Mouse (Mus musculus) MEL (cell line): ENCODE measurements around the gene Cenpt. TPM values are rescaled to one million over a fixed set of nuclear protein-coding genes. Genes with fewer than 3 reads are reported as not detected.
A peak's percentile ranks its signal among the peaks of the same experiment; 100 is the strongest.

Experiments
- DNase-seq: peaks from one replicate; pipeline ENCODE4 v3.0.0; 2011; ENCODE audit warnings: low read depth, low spot score
- H3K27ac ChIP-seq: 2 replicates; pipeline ENCODE4 v1.5.1; 2012; ENCODE audit warnings: low read depth, mild to moderate bottlenecking, control low read depth, low read length, moderate library complexity; ENCODE audit not compliant: control insufficient read depth
- H3K27me3 ChIP-seq, 2 experiments: fragments of 150-350 bp in 1 of 2; sonication (generic) in 1 of 2; 2 replicates each; pipeline ENCODE4 v1.6.1; 2012; ENCODE audit warnings: low read length in 2 of 2, mild to moderate bottlenecking in 2 of 2, improper control_type of control experiment in 1 of 2, moderate library complexity in 1 of 2; ENCODE audit not compliant: insufficient read depth in 2 of 2, control insufficient read depth in 1 of 2
- H3K36me3 ChIP-seq, 2 experiments: 2 replicates each; pipeline ENCODE4 v1.6.1; 2012 to 2014; ENCODE audit warnings: low read length in 2 of 2, improper control_type of control experiment in 1 of 2, inconsistent platforms in 1 of 2, mild to moderate bottlenecking in 1 of 2; ENCODE audit not compliant: insufficient read depth in 2 of 2, control insufficient read depth in 1 of 2
- H3K4me1 ChIP-seq, 2 experiments: fragments of 150-350 bp in 1 of 2; sonication (generic) in 1 of 2; 2 replicates each; pipeline ENCODE4 v1.6.1; 2012; ENCODE audit warnings: low read length in 2 of 2, improper control_type of control experiment in 1 of 2, mild to moderate bottlenecking in 1 of 2; ENCODE audit not compliant: insufficient read depth in 2 of 2, control insufficient read depth in 1 of 2
- H3K4me3 ChIP-seq, 2 experiments: fragments of 150-350 bp in 1 of 2; sonication (generic) in 1 of 2; 2 replicates each; pipeline ENCODE4 v1.5.1; 2012; ENCODE audit warnings: low read depth in 2 of 2, low read length in 2 of 2, mild to moderate bottlenecking in 2 of 2, moderate library complexity in 2 of 2, control low read depth in 1 of 2, improper control_type of control experiment in 1 of 2; ENCODE audit not compliant: control insufficient read depth in 1 of 2, insufficient read depth in 1 of 2
- H3K79me2 ChIP-seq: 2 replicates; pipeline ENCODE4 v1.6.1; 2012; ENCODE audit warnings: mild to moderate bottlenecking, low read length, moderate library complexity; ENCODE audit not compliant: control insufficient read depth, poor library complexity, insufficient read depth
- H3K9ac ChIP-seq: 2 replicates; pipeline ENCODE4 v1.6.1; 2012; ENCODE audit warnings: low read depth, mild to moderate bottlenecking, control low read depth, low read length, moderate library complexity; ENCODE audit not compliant: control insufficient read depth, poor library complexity, severe bottlenecking
- H3K9me3 ChIP-seq: fragments of 150-350 bp; sonication (generic); replicated peaks from 2 replicates; pipeline ENCODE4 v1.6.1; 2012; ENCODE audit warnings: mild to moderate bottlenecking, low read length, improper control_type of control experiment, moderate library complexity; ENCODE audit not compliant: insufficient read depth
- BHLHE40 ChIP-seq: IDR thresholded peaks from 2 replicates; pipeline ENCODE4 v1.6.1; 2012; ENCODE audit warnings: low read depth, mild to moderate bottlenecking, inconsistent platforms, low read length, improper control_type of control experiment, borderline replicate concordance
- CHD1 ChIP-seq: IDR thresholded peaks from 2 replicates; pipeline ENCODE4 v1.6.1; 2012; ENCODE audit warnings: low read depth, mild to moderate bottlenecking, inconsistent platforms, low read length, improper control_type of control experiment
- E2F4 ChIP-seq: IDR thresholded peaks from 2 replicates; pipeline ENCODE4 v1.6.1; 2011; ENCODE audit warnings: low read depth, low read length, improper control_type of control experiment, borderline replicate concordance
- EP300 ChIP-seq, 2 experiments: IDR thresholded peaks; 2 replicates each; pipeline ENCODE4 v1.6.1; 2011; ENCODE audit warnings: improper control_type of control experiment in 2 of 2, low read length in 2 of 2, low read depth in 1 of 2, mild to moderate bottlenecking in 1 of 2
- ETS1 ChIP-seq: IDR thresholded peaks from 2 replicates; pipeline ENCODE4 v1.6.1; 2012; ENCODE audit warnings: low read depth, mild to moderate bottlenecking, inconsistent platforms, low read length, improper control_type of control experiment, moderate library complexity
- GATA1 ChIP-seq: IDR thresholded peaks from 2 replicates; pipeline ENCODE4 v1.6.1; 2011; ENCODE audit warnings: low read depth, low read length, improper control_type of control experiment
- JUND ChIP-seq: IDR thresholded peaks from 2 replicates; pipeline ENCODE4 v1.6.1; 2011; ENCODE audit warnings: low read depth, mild to moderate bottlenecking, improper control_type of control experiment, low read length
- KAT2A ChIP-seq: conservative IDR thresholded peaks from 2 replicates; pipeline ENCODE4 v1.6.1; 2012; ENCODE audit warnings: low read depth, low read length, improper control_type of control experiment, inconsistent platforms
- MAFK ChIP-seq: IDR thresholded peaks from 2 replicates; pipeline ENCODE4 v1.6.1; 2011; ENCODE audit warnings: low read depth, mild to moderate bottlenecking, low read length, improper control_type of control experiment, borderline replicate concordance
- MAX ChIP-seq: IDR thresholded peaks from 2 replicates; pipeline ENCODE4 v1.6.1; 2011; ENCODE audit warnings: low read length, improper control_type of control experiment
- MAZ ChIP-seq: IDR thresholded peaks from 2 replicates; pipeline ENCODE4 v1.6.1; 2012; ENCODE audit warnings: low read depth, mild to moderate bottlenecking, inconsistent platforms, low read length, improper control_type of control experiment
- MEF2A ChIP-seq: IDR thresholded peaks from 2 replicates; pipeline ENCODE4 v1.6.1; 2014; ENCODE audit warnings: low read depth, mild to moderate bottlenecking, inconsistent platforms, low read length, improper control_type of control experiment; ENCODE audit not compliant: poor library complexity, insufficient replicate concordance, severe bottlenecking; ENCODE audit errors: extremely low read depth
- MXI1 ChIP-seq: IDR thresholded peaks from 2 replicates; pipeline ENCODE4 v1.6.1; 2011; ENCODE audit warnings: mild to moderate bottlenecking, low read depth, low read length, improper control_type of control experiment
- MYB ChIP-seq: IDR thresholded peaks from 2 replicates; pipeline ENCODE4 v1.6.1; 2011; ENCODE audit warnings: mild to moderate bottlenecking, low read depth, low read length, improper control_type of control experiment
- MYC ChIP-seq: IDR thresholded peaks from 2 replicates; pipeline ENCODE4 v1.6.1; 2011; ENCODE audit warnings: low read depth, mild to moderate bottlenecking, low read length, improper control_type of control experiment, moderate library complexity
- NELFE ChIP-seq: IDR thresholded peaks from 2 replicates; pipeline ENCODE4 v1.6.1; 2011; ENCODE audit warnings: low read depth, low read length, improper control_type of control experiment
- POLR2A ChIP-seq, 2 experiments: IDR thresholded peaks; 2 replicates each; pipeline ENCODE4 v1.6.1; 2011 to 2012; ENCODE audit warnings: low read length in 2 of 2, mild to moderate bottlenecking in 2 of 2, control low read depth in 1 of 2, improper control_type of control experiment in 1 of 2, low read depth in 1 of 2, moderate library complexity in 1 of 2; ENCODE audit not compliant: control insufficient read depth in 1 of 2, insufficient read depth in 1 of 2, poor library complexity in 1 of 2
- POLR2AphosphoS2 ChIP-seq: IDR thresholded peaks from 2 replicates; pipeline ENCODE4 v1.6.1; 2011; ENCODE audit warnings: low read length, improper control_type of control experiment
- POLR2AphosphoS5 ChIP-seq: IDR thresholded peaks from 2 replicates; pipeline ENCODE4 v1.6.1; 2012; ENCODE audit warnings: low read depth, borderline replicate concordance, mild to moderate bottlenecking, inconsistent platforms, low read length, moderate library complexity, mixed read lengths
- RAD21 ChIP-seq: IDR thresholded peaks from 2 replicates; pipeline ENCODE4 v1.6.1; 2011; ENCODE audit warnings: mild to moderate bottlenecking, low read depth, low read length, improper control_type of control experiment
- RCOR1 ChIP-seq: IDR thresholded peaks from 2 replicates; pipeline ENCODE4 v1.6.1; 2012; ENCODE audit warnings: low read depth, mild to moderate bottlenecking, inconsistent platforms, low read length, improper control_type of control experiment
- SIN3A ChIP-seq: IDR thresholded peaks from 2 replicates; pipeline ENCODE4 v1.6.1; 2012; ENCODE audit warnings: low read length, improper control_type of control experiment, inconsistent platforms
- TBP ChIP-seq: IDR thresholded peaks from 2 replicates; pipeline ENCODE4 v1.8.0; 2011; ENCODE audit warnings: low read depth, low read length, improper control_type of control experiment
- TCF12 ChIP-seq: IDR thresholded peaks from 2 replicates; pipeline ENCODE4 v1.6.1; 2014; ENCODE audit warnings: low read depth, mild to moderate bottlenecking, inconsistent platforms, low read length, improper control_type of control experiment, moderate library complexity
- USF1 ChIP-seq: IDR thresholded peaks from 2 replicates; pipeline ENCODE4 v1.6.1; 2014; ENCODE audit warnings: low read depth, mild to moderate bottlenecking, inconsistent platforms, low read length, improper control_type of control experiment, moderate library complexity
- ZC3H11A ChIP-seq: IDR thresholded peaks from 2 replicates; pipeline ENCODE4 v1.6.1; 2012; ENCODE audit warnings: low read depth, mild to moderate bottlenecking, inconsistent platforms, low read length, improper control_type of control experiment
- ZKSCAN1 ChIP-seq: IDR thresholded peaks from 2 replicates; pipeline ENCODE4 v1.6.1; 2012; ENCODE audit warnings: low read depth, mild to moderate bottlenecking, inconsistent platforms, low read length, improper control_type of control experiment, moderate library complexity
- ZNF384 ChIP-seq: IDR thresholded peaks from 2 replicates; pipeline ENCODE4 v1.6.1; 2012; ENCODE audit warnings: low read depth, mild to moderate bottlenecking, inconsistent platforms, low read length, improper control_type of control experiment
- polyA plus RNA-seq, 2 experiments: library from polyadenylated mRNA; stranded (reverse) in 1 of 2; unstranded in 1 of 2; fragments of >175 nt in 1 of 2; fragments of >200 nt in 1 of 2; gene quantifications; 2 replicates each; pipeline versions ENCODE4 v1.2.1 to v1.2.4; 2012; ENCODE audit warnings: low replicate concordance in 2 of 2, low read depth in 1 of 2; ENCODE audit not compliant: insufficient read length in 2 of 2, insufficient read depth in 1 of 2, missing spikeins in 1 of 2
- total RNA-seq: library from RNA; depleted of rRNA; stranded (reverse); fragments of 300-350 nt; gene quantifications from 2 replicates; pipeline ENCODE4 v1.2.3, GENCODE M21; 2012

The Cenpt gene
- total and polyA plus RNA-seq, 3 experiments, result 14.2 to 26.5 TPM; not detected in 1

DNA sequence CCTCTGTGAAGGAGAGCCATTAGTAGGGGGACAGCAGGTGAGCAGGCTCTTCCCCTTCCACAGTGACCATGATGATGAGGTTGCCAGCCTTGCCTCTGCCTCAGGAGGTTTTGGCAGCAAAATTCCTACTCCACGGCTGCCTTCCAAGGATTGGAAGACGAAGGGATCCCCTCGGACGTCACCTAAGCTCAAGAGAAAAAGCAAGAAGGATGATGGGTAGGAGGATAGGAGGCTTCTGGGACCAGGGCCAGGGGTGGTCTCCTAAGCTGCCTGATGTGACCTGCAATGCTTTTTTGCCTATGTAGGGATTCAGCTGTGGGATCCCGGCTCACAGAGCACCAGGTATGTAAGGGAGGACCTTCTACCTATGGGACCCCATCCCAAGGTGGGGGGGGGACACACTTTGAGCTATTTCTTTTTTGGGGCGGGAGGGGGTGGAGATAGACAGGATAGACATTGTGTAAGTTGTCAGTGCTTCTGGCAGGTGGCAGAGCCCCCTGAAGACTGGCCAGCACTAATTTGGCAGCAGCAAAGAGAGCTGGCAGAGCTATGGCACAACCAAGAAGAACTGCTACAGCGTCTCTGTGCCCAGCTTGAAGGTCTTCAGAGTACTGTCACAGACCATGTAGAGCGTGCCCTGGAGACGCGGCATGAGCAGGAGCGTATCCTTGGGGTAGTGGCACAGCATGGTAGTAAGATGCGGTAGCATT is 36.8 kb upstream of the Cenpt start:
- no peak for DNase-seq
- Histone ChIP-seq H3K36me3 (peaks cover 0 to 9% of the 10 kb centered on the region in 2 experiments; a peak in 2 of 4 replicates), H3K79me2 (no peaks in the 10 kb centered on the region), H3K4me1 (no peaks in the 10 kb centered on the region), H3K4me3 (no peak overlapping the region), H3K27ac (no peak overlapping the region), H3K9me3 (no peaks in the 10 kb centered on the region), H3K27me3 (no peaks in the 10 kb centered on the region), H3K9ac (no peak overlapping the region)
- TF ChIP-seq TCF12, result no peak
- TF ChIP-seq BHLHE40, result no peak
- no peak for TF ChIP-seq MEF2A

GRCm38 (mm10) chr8:105880754-105881520 is 27.9 kb upstream of the Cenpt start, which contains the start of gene Edc4:
Edc4 (plus strand) TSS chr8:105880881.
- peak; percentile 94 for DNase-seq
- H3K36me3 ChIP-seq, result peaks cover 5 to 10% of the 10 kb centered on the region in 2 experiments
- no peaks in the 10 kb centered on the region for H3K9me3 ChIP-seq
- H3K27me3 ChIP-seq, result no peaks in the 10 kb centered on the region
- H3K79me2 ChIP-seq, result peaks cover 25% of the 10 kb centered on the region
- peaks cover 0 to 4% of the 10 kb centered on the region in 2 experiments; a peak in 1 of 4 replicates for H3K4me1 ChIP-seq
- H3K27ac ChIP-seq, result peak within 1 kb of the TSS; percentile 70
- H3K4me3 ChIP-seq, result peak within 1 kb of the TSS; percentile 86 to 98
- H3K9ac ChIP-seq, result peak within 1 kb of the TSS; percentile 90
- TF ChIP-seq ZC3H11A (peak; percentile 5; the same call in 1 of the 2 replicates), MEF2A (no peak), MAX (peak; percentile 45; the same call in 1 of the 2 replicates), MYC (peak; percentile 71; the same call in 1 of the 2 replicates), RAD21 (no peak), USF1 (peak; percentile 38; the same call in 1 of the 2 replicates), POLR2AphosphoS5 (no peak), BHLHE40 (no peak), POLR2A (IDR thresholded peaks at IDR 0.05; ENCODE audit: control insufficient read depth in 1 of 2, insufficient read depth in 1 of 2, low read depth in 1 of 2, low read length in 2 of 2, poor library complexity in 1 of 2) (peak; percentile 96 to 97), CHD1 (no peak), ZNF384 (no peak), ETS1 (peak; percentile 51; the same call in 1 of the 2 replicates), NELFE (peak; percentile 98), ZKSCAN1 (no peak; the same call in 1 of the 2 replicates), E2F4 (peak; percentile 60; the same call in 1 of the 2 replicates), TCF12 (peak; percentile 86), TBP (peak; percentile 87), RCOR1 (no peak), GATA1 (no peak), MXI1 (peak; percentile 89), MAFK (no peak), KAT2A (no peak; the same call in 1 of the 2 replicates), EP300 (IDR thresholded peaks at IDR 0.05; ENCODE audit: low read depth in 1 of 2, low read length in 2 of 2) (peak in 1 of 2 experiments; percentile 68; a peak in 2 of 4 replicates), JUND (no peak), SIN3A (peak; percentile 95), POLR2AphosphoS2 (peak; percentile 97), MYB (peak; percentile 91), MAZ (no peak; the same call in 1 of the 2 replicates)
